Mouse (Mus musculus): ENCODE measurements around the gene Ppp1r16b. TPM values are rescaled to one million over a fixed set of nuclear protein-coding genes. Genes with fewer than 3 reads are reported as not detected.
A peak's percentile ranks its signal among the peaks of the same experiment; 100 is the strongest.
"Not testable (repeated sequence)": the region's sequence is repeated elsewhere in the genome, so short reads cannot be mapped to it uniquely, and the experiment has no call there.

The Ppp1r16b gene
- polyA plus RNA-seq, 1 experiment: 6.4 TPM

DNA sequence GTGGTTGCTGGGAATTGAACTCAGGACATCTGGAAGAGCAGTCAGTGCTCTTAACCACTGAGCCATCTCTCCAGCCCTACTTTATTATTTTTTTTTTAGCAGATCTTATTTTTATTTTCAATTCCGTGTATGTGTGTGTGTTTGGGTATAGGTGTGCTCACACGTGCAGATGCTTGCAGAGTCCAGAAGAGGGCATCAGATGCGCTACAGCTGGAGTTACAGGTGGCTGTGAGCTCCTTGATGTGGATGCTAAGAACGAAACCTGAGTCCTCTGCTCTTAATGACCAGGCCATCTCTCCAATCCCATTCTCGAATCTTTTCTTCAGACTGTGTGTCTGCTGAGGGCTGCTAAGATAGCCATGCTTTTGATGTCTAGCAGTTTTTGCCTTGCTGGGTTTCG lies 61.1 kb downstream of the Ppp1r16b start:
- DNase-seq (ENCODE audit: low read depth): no peak
- TF ChIP-seq POLR2A (IDR thresholded peaks at IDR 0.05; ENCODE audit: borderline replicate concordance, extremely low read depth, insufficient read depth, insufficient read length, poor library complexity, severe bottlenecking): no peak
- TF ChIP-seq CTCF (IDR thresholded peaks at IDR 0.05; ENCODE audit: borderline replicate concordance, extremely low read depth, insufficient read depth, insufficient read length): peak; percentile 16; the same call in 1 of the 2 replicates

DNA sequence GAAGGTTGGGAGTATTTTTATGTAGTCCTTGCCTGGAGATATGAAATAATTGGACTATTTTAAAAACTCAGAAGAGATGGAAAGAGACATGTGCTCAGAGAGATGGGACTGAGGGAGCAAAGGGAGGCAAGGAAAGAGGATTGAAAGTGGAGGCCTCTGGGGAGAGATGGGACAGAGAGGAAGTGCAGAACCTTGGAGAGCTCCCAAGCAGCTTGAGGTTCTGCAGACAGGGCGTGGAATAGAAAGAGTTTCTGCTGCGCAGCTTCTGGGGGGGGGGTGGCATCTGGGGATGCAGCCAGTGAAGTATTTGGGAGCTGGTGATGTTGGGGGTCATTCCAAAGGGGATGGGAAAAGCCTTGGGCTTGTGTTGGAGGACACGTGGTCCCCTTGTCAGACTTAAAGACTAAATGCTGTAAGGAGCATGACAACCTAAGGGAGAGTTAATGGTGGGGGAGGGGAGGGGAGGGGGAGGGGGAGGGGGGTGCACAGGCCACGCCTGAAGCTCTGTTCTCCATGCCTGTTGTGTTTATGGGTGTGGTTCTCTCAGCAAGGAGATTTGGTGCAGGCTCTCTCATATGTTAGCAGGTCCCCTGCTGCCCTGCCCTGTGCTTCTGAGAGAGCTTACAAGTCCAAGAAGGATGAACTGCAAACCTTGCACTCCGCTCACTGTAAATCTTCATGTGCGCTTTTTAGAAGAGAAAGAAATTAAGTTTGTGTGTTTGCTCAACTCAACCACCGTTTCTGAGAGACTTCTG lies 63.0 kb downstream of the Ppp1r16b start:
- no peak for DNase-seq (ENCODE audit: low read depth)
- TF ChIP-seq CTCF (IDR thresholded peaks at IDR 0.05; ENCODE audit: borderline replicate concordance, extremely low read depth, insufficient read depth, insufficient read length): no peak
- no peak for TF ChIP-seq POLR2A (IDR thresholded peaks at IDR 0.05; ENCODE audit: borderline replicate concordance, extremely low read depth, insufficient read depth, insufficient read length, poor library complexity, severe bottlenecking)

DNA sequence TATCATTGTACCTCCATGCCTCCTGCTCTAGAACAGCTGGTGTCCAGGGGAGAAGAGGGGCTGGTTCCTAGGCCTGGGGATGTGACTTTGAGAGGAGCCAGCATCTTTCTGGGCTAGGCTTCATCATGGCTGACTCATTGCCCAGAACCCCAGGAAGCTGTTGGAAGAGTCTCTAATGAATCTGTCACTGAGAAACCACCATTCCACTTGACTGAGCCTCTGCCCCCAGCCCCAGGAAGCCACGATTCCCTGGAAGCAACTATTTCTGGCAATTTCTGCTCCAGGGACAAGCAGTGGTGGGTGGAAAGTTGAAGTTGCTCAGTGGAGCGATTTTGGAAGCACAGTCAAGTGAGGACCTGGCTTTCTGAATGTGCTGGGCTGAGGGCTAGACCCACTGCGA lies 65.7 kb downstream of the Ppp1r16b start:
- no peak for DNase-seq (ENCODE audit: low read depth)

DNA sequence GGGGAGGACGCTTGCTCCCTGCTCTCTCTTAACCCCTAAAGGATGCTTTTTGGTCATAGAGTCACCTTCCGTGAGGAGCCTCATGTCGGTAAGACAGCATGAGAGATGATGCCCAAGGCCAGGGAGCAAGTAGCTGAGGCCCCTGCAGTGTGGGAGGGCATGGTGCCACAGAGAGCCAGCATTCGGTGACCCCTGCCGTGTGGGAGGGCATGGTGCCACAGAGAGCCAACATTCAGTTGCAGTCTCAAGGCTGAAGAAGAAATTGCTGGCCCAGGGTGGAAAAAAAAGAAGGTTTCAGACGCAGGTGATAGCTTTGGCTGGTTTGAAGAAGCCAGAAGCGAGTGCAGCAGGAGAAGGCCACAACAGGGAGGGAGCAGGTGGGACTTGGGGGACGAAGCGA lies 67.3 kb downstream of the Ppp1r16b start:
- DNase-seq (ENCODE audit: low read depth): no peak
- TF ChIP-seq POLR2A (IDR thresholded peaks at IDR 0.05; ENCODE audit: borderline replicate concordance, extremely low read depth, insufficient read depth, insufficient read length, poor library complexity, severe bottlenecking): no peak
- no peak for TF ChIP-seq CTCF (IDR thresholded peaks at IDR 0.05; ENCODE audit: borderline replicate concordance, extremely low read depth, insufficient read depth, insufficient read length)

More for the DNA sequence above, 65.7 kb downstream of the Ppp1r16b start:
- TF ChIP-seq POLR2A (IDR thresholded peaks at IDR 0.05; ENCODE audit: borderline replicate concordance, extremely low read depth, insufficient read depth, insufficient read length, poor library complexity, severe bottlenecking): no peak
- no peak for TF ChIP-seq CTCF (IDR thresholded peaks at IDR 0.05; ENCODE audit: borderline replicate concordance, extremely low read depth, insufficient read depth, insufficient read length)

DNA sequence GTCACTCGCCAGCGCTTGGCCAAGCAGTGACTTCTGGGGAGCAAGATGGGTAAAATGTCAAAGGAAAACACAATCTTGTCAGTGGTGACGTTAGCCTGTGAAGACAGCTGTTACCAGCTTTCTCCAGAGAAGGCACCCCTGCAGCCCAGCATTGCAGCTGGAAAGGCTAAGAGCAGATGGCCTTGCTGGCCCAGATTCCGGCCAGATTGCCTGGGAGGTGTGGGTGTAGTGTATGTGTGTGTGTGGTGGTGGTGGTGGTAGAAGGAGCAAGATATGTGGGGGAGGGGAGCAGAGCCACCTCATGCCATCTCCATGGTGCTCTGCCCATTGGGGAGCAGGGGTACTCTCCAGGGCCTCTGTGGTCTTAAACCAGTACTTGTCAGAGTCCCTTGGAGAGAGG lies 67.9 kb downstream of the Ppp1r16b start:
- no peak for DNase-seq (ENCODE audit: low read depth)
- TF ChIP-seq POLR2A (IDR thresholded peaks at IDR 0.05; ENCODE audit: borderline replicate concordance, extremely low read depth, insufficient read depth, insufficient read length, poor library complexity, severe bottlenecking) (no peak), CTCF (IDR thresholded peaks at IDR 0.05; ENCODE audit: borderline replicate concordance, extremely low read depth, insufficient read depth, insufficient read length) (no peak)

DNA sequence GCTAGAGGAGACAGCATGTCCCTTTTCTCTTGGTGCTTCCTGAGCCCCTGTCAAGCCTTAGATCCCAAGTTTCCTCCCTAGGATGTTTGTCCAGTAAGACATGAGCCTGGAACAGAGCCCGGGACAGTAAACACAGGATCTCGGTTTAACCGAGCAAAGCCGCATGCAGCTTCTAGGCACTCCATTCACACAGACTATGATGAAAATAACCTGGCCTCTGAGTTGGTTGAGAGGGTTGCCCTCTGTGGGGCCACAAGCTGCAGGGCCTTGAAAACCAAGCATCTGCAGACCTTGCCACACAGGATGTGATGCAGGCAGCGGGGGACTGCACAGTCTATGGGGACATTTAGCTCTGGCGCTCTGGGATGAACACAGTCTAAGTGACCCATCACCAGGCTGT lies 68.7 kb downstream of the Ppp1r16b start:
- no peak for DNase-seq (ENCODE audit: low read depth)
- TF ChIP-seq POLR2A (IDR thresholded peaks at IDR 0.05; ENCODE audit: borderline replicate concordance, extremely low read depth, insufficient read depth, insufficient read length, poor library complexity, severe bottlenecking) (no peak), CTCF (IDR thresholded peaks at IDR 0.05; ENCODE audit: borderline replicate concordance, extremely low read depth, insufficient read depth, insufficient read length) (no peak)

DNA sequence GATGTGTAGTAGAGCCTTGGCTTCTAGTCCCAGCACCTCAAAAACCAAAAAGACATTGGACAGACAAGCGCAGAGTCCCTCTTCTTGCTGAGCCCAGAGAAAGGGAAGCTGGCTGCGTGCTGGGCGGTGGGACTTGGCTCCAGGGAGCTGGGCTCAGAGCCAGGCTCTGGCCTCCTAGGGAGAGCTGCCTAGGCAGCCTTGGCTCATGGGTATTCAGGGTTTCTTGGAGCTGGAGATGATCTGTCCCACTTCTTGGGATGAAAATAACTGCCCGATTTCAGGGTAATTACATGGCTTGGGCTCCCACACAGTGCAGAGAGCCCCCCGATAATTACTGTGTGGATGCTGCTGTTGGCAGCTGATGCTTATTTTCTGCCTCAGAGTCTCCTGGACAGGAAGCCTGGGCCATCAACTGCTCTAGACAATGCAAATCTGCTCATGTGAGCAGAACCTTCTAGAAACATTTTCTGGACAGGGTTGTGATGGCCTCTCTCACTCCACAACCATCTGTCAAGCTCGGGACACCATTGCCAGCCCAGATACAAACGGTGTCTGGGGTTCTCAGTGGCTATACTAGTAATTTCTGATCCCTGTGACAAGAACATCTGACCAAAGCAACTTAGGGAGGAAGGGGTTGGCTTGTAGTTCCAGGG lies 69.4 kb downstream of the Ppp1r16b start:
- no peak for TF ChIP-seq POLR2A (IDR thresholded peaks at IDR 0.05; ENCODE audit: borderline replicate concordance, extremely low read depth, insufficient read depth, insufficient read length, poor library complexity, severe bottlenecking)
- no peak for TF ChIP-seq CTCF (IDR thresholded peaks at IDR 0.05; ENCODE audit: borderline replicate concordance, extremely low read depth, insufficient read depth, insufficient read length)
- peak; percentile 67 for DNase-seq (ENCODE audit: low read depth)

DNA sequence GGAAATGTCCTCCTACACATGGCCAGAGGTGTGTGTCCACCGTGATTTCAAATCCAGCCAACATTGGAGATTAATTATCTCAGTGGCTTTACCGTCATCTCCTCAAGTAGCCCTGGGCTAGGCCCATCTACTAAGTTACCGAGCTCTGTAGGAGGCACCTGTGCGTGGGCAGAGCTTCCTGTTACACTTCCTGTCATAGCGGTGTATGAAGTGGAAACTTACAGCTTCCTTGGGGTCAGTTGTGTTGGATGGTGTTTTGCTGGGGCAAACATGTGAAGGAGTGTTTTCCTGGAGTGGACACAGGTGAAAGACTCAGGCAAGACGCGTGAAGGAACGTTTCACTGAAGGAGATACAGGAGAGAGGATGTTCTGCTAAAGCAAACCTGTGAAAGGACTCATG lies 70.1 kb downstream of the Ppp1r16b start:
- TF ChIP-seq POLR2A (IDR thresholded peaks at IDR 0.05; ENCODE audit: borderline replicate concordance, extremely low read depth, insufficient read depth, insufficient read length, poor library complexity, severe bottlenecking) (no peak), CTCF (IDR thresholded peaks at IDR 0.05; ENCODE audit: borderline replicate concordance, extremely low read depth, insufficient read depth, insufficient read length) (no peak)
- DNase-seq (ENCODE audit: low read depth): no peak

DNA sequence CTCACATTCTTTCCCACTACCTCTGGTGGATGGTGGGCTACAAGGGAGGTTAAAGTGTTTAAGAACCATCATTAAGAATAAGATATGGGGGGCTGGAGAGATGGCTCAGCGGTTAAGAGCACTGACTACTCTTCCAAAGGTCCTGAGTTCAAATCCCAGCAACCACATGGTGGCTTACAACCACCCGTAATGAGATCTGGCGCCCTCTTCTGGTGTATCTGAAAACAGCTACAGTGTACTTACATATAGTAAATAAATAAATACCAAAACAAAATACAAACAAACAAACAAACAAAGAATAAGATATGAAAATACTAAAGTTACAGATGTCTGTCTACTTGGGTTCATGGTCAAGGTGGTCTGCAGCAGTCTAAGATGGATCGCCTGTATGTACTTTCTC lies 71.0 kb downstream of the Ppp1r16b start:
- DNase-seq (ENCODE audit: low read depth): not testable (repeated sequence)

DNA sequence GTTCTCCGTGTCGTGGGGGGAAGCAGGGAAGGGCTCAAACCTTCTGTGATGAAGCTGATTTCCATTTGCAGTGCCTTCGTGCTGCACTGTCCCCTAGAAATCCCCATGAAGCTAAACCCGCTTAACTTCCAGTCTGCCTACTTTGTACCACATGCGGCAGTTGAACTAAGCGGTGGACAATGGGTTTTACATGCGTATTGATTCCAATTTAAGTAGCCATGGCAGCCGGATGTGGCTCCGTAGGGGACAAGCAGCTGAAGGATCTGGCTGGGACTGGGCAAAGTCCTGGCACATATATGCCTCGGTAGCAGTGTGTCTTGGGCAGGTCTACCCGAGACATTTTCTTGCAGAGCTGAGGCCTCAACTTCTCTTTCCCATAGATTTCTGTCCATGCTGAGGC lies 73.4 kb downstream of the Ppp1r16b start:
- TF ChIP-seq CTCF (IDR thresholded peaks at IDR 0.05; ENCODE audit: borderline replicate concordance, extremely low read depth, insufficient read depth, insufficient read length) (no peak), POLR2A (IDR thresholded peaks at IDR 0.05; ENCODE audit: borderline replicate concordance, extremely low read depth, insufficient read depth, insufficient read length, poor library complexity, severe bottlenecking) (no peak)
- DNase-seq (ENCODE audit: low read depth): peak; percentile 72

DNA sequence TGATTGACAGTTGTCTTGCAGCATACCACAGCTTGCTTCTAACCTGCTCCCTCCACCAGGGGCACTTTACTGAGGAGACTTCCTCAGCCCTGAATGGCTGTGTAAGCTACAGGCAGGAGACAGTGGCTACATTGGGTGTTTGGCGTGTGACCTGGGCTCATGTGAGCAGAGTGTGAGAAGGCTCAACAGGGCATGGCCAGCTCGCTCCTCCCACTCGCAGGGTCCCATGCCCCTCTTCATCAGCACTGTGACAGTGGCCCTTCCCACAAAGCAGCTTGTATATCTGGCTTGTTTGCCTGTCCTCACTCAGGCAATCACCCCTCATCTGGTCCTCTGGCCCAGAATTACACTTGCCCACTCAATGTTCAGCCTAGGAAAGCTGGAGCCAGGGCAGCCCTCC lies 73.9 kb downstream of the Ppp1r16b start:
- no peak for TF ChIP-seq CTCF (IDR thresholded peaks at IDR 0.05; ENCODE audit: borderline replicate concordance, extremely low read depth, insufficient read depth, insufficient read length)
- no peak for DNase-seq (ENCODE audit: low read depth)

DNA sequence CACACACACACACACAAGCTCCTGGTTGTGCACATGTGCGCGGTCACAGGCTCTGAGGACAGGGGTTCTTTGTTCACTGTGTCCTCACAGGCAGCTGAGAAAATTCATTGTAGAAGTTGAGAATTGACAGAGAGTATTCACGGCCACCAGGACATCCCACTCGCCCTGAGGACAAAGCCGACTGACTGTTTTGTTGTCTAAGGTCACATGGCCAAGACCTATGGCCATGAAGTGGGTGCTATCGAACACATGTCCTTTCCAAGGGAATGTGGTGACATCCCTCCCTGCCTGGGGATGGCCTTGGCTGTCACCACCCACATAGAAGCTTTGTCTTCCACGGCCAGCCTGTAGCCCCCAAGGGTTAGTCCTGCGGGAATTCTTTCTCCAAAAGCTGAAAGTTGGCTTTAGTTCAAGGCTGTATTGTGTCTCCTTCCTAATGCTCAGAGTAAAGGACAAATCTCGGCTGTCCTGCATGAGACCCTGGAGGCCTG lies 75.9 kb downstream of the Ppp1r16b start:
- no peak for TF ChIP-seq POLR2A (IDR thresholded peaks at IDR 0.05; ENCODE audit: borderline replicate concordance, extremely low read depth, insufficient read depth, insufficient read length, poor library complexity, severe bottlenecking)
- DNase-seq (ENCODE audit: low read depth): peak; percentile 53

Data from brain, embryonic 14.5 days (tissue).